Mouse (Mus musculus) lung, adult 2 months (tissue): Measurements from ENCODE around the gene Gm21992.
A peak's percentile ranks its signal among the peaks of the same experiment; 100 is the strongest.

ENCODE experiments used
- CTCF ChIP-seq: fragments of 200-500 bp; IDR thresholded peaks from 2 replicates; pipeline ENCODE4 v1.5.1; 2011; ENCODE audit warnings: mild to moderate bottlenecking, low read length, control low read depth; ENCODE audit not compliant: insufficient read depth
- POLR2A ChIP-seq: fragments of 200-500 bp; IDR thresholded peaks from 2 replicates; pipeline ENCODE4 v1.6.1; 2011; ENCODE audit warnings: low read depth, mild to moderate bottlenecking, control low read depth, low read length, borderline replicate concordance; ENCODE audit errors: extremely low read depth

GRCm38 (mm10) chr19:4755565-4756192 lies 55.7 kb downstream of the Gm21992 start:
- TF ChIP-seq POLR2A, result peak; percentile 55; the same call in 1 of the 2 replicates
- peak; percentile 98 for TF ChIP-seq CTCF
